Mouse (Mus musculus) liver, embryonic 11.5 days (tissue): Measurements from ENCODE around the gene Col18a1. TPM values are rescaled to one million over a fixed set of nuclear protein-coding genes. Genes with fewer than 3 reads are reported as not detected.
A peak's percentile ranks its signal among the peaks of the same experiment; 100 is the strongest.

Experiments used
- ATAC-seq: fragments of 200-750 bp; cut with Nextera tagmentation; replicated peaks from 2 replicates; pipeline ENCODE4 v1.8.0; 2017; ENCODE audit warnings: moderate number of reproducible peaks, mild to moderate bottlenecking, moderate TSS enrichment, moderate library complexity; ENCODE audit not compliant: low FRiP score
- DNase-seq: peaks from one replicate; pipeline ENCODE4 v3.0.0-alpha.2; 2017; ENCODE audit warnings: low spot score
- H3K27ac ChIP-seq: fragments of 300-500 bp; sonication (generic); 2 replicates; pipeline ENCODE4 v1.5.1; 2014; ENCODE audit warnings: mild to moderate bottlenecking, low read depth, low read length, control low read depth
- H3K27me3 ChIP-seq: fragments of 300-500 bp; sonication (generic); replicated peaks from 2 replicates; pipeline ENCODE4 v1.6.1; 2014; ENCODE audit warnings: low read length, mixed read lengths; ENCODE audit not compliant: control insufficient read depth, insufficient read depth
- H3K36me3 ChIP-seq: fragments of 300-500 bp; sonication (generic); 2 replicates; pipeline ENCODE4 v1.6.1; 2014; ENCODE audit warnings: mild to moderate bottlenecking, low read length, moderate library complexity, mixed read lengths; ENCODE audit not compliant: control insufficient read depth, insufficient read depth
- H3K4me1 ChIP-seq: fragments of 300-500 bp; sonication (generic); replicated peaks from 2 replicates; pipeline ENCODE4 v1.6.1; 2014; ENCODE audit warnings: low read length, mixed read lengths; ENCODE audit not compliant: control insufficient read depth, insufficient read depth
- H3K4me2 ChIP-seq: fragments of 300-500 bp; sonication (generic); 2 replicates; pipeline ENCODE4 v1.6.1; 2014; ENCODE audit warnings: mild to moderate bottlenecking, control low read depth, moderate library complexity
- H3K4me3 ChIP-seq: fragments of 300-500 bp; sonication (generic); 2 replicates; pipeline ENCODE4 v1.5.1; 2014; ENCODE audit warnings: low read depth, low read length, control low read depth
- H3K9ac ChIP-seq: fragments of 300-500 bp; sonication (generic); 2 replicates; pipeline ENCODE4 v1.6.1; 2014; ENCODE audit warnings: low read depth, low read length, control low read depth
- H3K9me3 ChIP-seq: fragments of 300-500 bp; sonication (generic); 2 replicates; pipeline ENCODE4 v1.6.1; 2016; ENCODE audit warnings: low read length, inconsistent platforms, mixed read lengths; ENCODE audit not compliant: control insufficient read depth
- WGBS: fragments of 180-500 bp; shearing (Covaris S2); extraction: QIAGEN DNeasy Blood & Tissue Kit; methylation state at CpG from one replicate; pipeline ENCODE4 v1.1.7; 2014; 5-methylcytosine and 5-hydroxymethylcytosine counted together
- polyA plus RNA-seq: library from polyadenylated mRNA; unstranded; fragments of >200 nt; fragmentation: Nextera tagmentation; extraction: Ambion mirVana; gene quantifications from 2 replicates; pipeline ENCODE4 v1.2.1, GENCODE M21; 2014

The Col18a1 gene
- polyA plus RNA-seq, 1 experiment from 2014 or later = 55.3 TPM

GRCm38 (mm10) chr10:77099777-77100176 is 66.6 kb downstream of the Col18a1 start:
- Histone ChIP-seq H3K36me3 (peaks cover 3% of the 10 kb centered on the region; the same call in 1 of the 2 replicates), H3K9me3 (no peaks in the 10 kb centered on the region), H3K4me3 (no peak overlapping the region), H3K4me2 (no peak overlapping the region), H3K9ac (no peak overlapping the region), H3K27ac (no peak overlapping the region), H3K27me3 (no peaks in the 10 kb centered on the region), H3K4me1 (peaks cover 8% of the 10 kb centered on the region; the same call in 1 of the 2 replicates)
- ATAC-seq = no peak
- DNase-seq = no peak
- 82% methylated on average over 4 of the region's 4 CpGs for WGBS

- 71% methylated on average over 2 of the region's 2 CpGs for WGBS
- Histone ChIP-seq H3K9me3 (no peaks in the 10 kb centered on the region), H3K27me3 (no peaks in the 10 kb centered on the region), H3K9ac (no peak overlapping the region), H3K4me1 (peaks cover 8% of the 10 kb centered on the region; the same call in 1 of the 2 replicates), H3K27ac (no peak overlapping the region), H3K4me3 (no peak overlapping the region), H3K36me3 (peaks cover 3% of the 10 kb centered on the region), H3K4me2 (no peak overlapping the region)
- no peak for ATAC-seq
- DNase-seq = no peak
These were observed 67.7 kb downstream of the Col18a1 start for GRCm38 (mm10) chr10:77098619-77099018.

GRCm38 (mm10) chr10:77097890-77098200 is 68.5 kb downstream of the Col18a1 start:
- H3K27ac ChIP-seq = no peak overlapping the region
- H3K9ac ChIP-seq = no peak overlapping the region
- H3K4me3 ChIP-seq = no peak overlapping the region
- H3K9me3 ChIP-seq = peaks cover 2% of the 10 kb centered on the region; the same call in 1 of the 2 replicates
- H3K4me1 ChIP-seq = peaks cover 8% of the 10 kb centered on the region; the same call in 1 of the 2 replicates
- no peak overlapping the region for H3K4me2 ChIP-seq
- peaks cover 5% of the 10 kb centered on the region for H3K36me3 ChIP-seq
- ATAC-seq (no peak), DNase-seq (no peak)
- WGBS = 85% methylated on average over 4 of the region's 4 CpGs
- no peaks in the 10 kb centered on the region for H3K27me3 ChIP-seq

GRCm38 (mm10) chr10:77097006-77097889 is 69.1 kb downstream of the Col18a1 start:
- H3K27me3 ChIP-seq = no peaks in the 10 kb centered on the region
- 77% methylated on average over 12 of the region's 12 CpGs for WGBS
- H3K4me3 ChIP-seq = no peak overlapping the region
- no peak for ATAC-seq
- H3K36me3 ChIP-seq = peaks cover 7% of the 10 kb centered on the region
- DNase-seq = no peak
- no peak overlapping the region for H3K9ac ChIP-seq
- H3K4me2 ChIP-seq = no peak overlapping the region
- no peak overlapping the region for H3K27ac ChIP-seq
- H3K4me1 ChIP-seq = peaks cover 8% of the 10 kb centered on the region; the same call in 1 of the 2 replicates
- peaks cover 3% of the 10 kb centered on the region; the same call in 1 of the 2 replicates for H3K9me3 ChIP-seq

GRCm38 (mm10) chr10:77095666-77096065 is 70.7 kb downstream of the Col18a1 start:
- no peaks in the 10 kb centered on the region for H3K27me3 ChIP-seq
- H3K4me1 ChIP-seq = peaks cover 12% of the 10 kb centered on the region
- DNase-seq (no peak), ATAC-seq (no peak)
- H3K27ac ChIP-seq = no peak overlapping the region
- H3K9me3 ChIP-seq = peaks cover 3% of the 10 kb centered on the region; the same call in 1 of the 2 replicates
- WGBS = 90% methylated on average over 3 of the region's 3 CpGs
- H3K9ac ChIP-seq = no peak overlapping the region
- H3K4me2 ChIP-seq = no peak overlapping the region
- no peak overlapping the region for H3K4me3 ChIP-seq
- peaks cover 7% of the 10 kb centered on the region for H3K36me3 ChIP-seq

GRCm38 (mm10) chr10:77093817-77094216 is 72.5 kb downstream of the Col18a1 start:
- Histone ChIP-seq H3K4me2 (no peak overlapping the region), H3K27me3 (no peaks in the 10 kb centered on the region), H3K27ac (no peak overlapping the region), H3K9me3 (peaks cover 3% of the 10 kb centered on the region; the same call in 1 of the 2 replicates), H3K4me3 (no peak overlapping the region), H3K9ac (no peak overlapping the region), H3K4me1 (peaks cover 29% of the 10 kb centered on the region), H3K36me3 (peaks cover 7% of the 10 kb centered on the region)
- DNase-seq (no peak), ATAC-seq (no peak)

GRCm38 (mm10) chr10:77091538-77092097 is 74.7 kb downstream of the Col18a1 start:
- H3K9ac ChIP-seq = no peak overlapping the region
- no peaks in the 10 kb centered on the region for H3K27me3 ChIP-seq
- peaks cover 21% of the 10 kb centered on the region for H3K4me1 ChIP-seq
- DNase-seq = no peak
- H3K4me3 ChIP-seq = no peak overlapping the region
- peaks cover 3% of the 10 kb centered on the region; the same call in 1 of the 2 replicates for H3K9me3 ChIP-seq
- H3K4me2 ChIP-seq = no peak overlapping the region
- H3K36me3 ChIP-seq = peaks cover 14% of the 10 kb centered on the region
- peak overlapping the region; percentile 56 for H3K27ac ChIP-seq
- ATAC-seq = peak; percentile 68
- 61% methylated on average over 4 of the region's 4 CpGs for WGBS

- Histone ChIP-seq H3K36me3 (peaks cover 14% of the 10 kb centered on the region; the same call in 1 of the 2 replicates), H3K27me3 (no peaks in the 10 kb centered on the region), H3K4me2 (no peak overlapping the region), H3K4me3 (no peak overlapping the region), H3K27ac (no peak overlapping the region), H3K4me1 (peaks cover 21% of the 10 kb centered on the region), H3K9me3 (peaks cover 3% of the 10 kb centered on the region; the same call in 1 of the 2 replicates), H3K9ac (peak overlapping the region; percentile 27; the same call in 1 of the 2 replicates)
- 44% methylated on average over 5 of the region's 5 CpGs for WGBS
- DNase-seq (no peak), ATAC-seq (peak; percentile 50; the same call in 1 of the 2 replicates)
These were observed 76.3 kb downstream of the Col18a1 start for GRCm38 (mm10) chr10:77090063-77090462.
